Mouse (Mus musculus) urinary bladder, postnatal 36 days (tissue): ENCODE data around the gene Fam131a.

Source experiments
- DNase-seq, 2 experiments: peaks; one replicate each; pipeline ENCODE4 v3.0.0; 2022; ENCODE audit warnings: low spot score in 2 of 2, mixed read lengths in 1 of 2

Fam131a gene

DNA sequence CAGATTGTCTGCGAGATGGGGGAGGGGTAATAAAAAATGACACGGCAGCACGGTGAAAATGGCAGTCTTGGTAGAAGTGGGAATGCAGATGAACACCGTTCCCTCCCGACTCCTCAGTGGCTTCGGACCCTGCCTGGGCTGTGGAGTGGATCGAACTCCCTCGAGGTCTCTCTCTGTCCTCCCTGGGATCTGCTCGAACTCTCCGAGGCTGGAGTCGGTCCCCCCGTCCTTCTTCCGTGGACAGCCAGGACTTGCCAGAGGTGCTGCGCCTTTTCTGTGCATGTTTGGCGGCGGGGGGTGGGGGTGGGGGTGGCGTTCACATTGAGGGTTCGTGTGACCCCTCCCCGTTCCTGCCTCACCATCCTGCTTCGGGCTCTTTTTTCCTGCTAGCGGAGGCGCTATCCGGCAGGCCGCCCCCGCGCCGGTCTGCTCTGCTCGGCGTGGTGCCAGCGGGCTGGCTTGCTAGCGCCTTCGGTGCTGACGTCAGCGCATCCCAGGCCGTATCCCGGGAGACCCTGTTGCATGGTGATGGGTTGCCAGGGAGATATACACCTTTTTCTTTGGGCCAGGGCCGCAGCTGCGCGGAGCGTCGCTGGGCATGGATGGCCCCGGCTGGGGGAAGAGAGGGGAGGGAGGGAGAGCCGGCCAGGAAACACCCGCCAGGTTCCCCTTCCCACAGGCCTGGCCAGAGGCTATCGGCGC is 2.7 kb downstream of the Fam131a start:
- peak; percentile 42 to 75 for DNase-seq

- DNase-seq, result no peak
Measured at GRCm38 (mm10) chr16:20699266-20699665, 6.2 kb downstream of the Fam131a start.

DNA sequence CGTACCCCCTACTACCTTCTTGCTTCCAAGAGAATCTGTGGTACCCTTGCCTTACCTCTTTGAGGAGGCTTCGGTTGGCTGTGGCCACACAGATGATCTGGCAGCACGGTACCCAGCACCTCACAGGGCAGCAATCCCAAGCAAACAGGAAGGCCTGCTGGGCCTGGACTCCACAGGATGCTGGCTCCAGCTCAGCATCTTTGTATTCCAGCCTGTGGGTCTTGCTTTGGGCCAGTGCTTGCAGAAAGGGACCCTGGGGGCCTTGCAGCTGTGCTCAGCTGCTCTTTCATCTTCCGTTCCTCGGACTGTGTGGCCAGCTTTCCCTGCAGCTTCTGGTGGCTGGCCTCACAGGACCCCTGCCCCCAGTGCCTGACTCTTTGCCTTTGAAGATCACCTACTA is 7.0 kb downstream of the Fam131a start:
- no peak for DNase-seq

DNA sequence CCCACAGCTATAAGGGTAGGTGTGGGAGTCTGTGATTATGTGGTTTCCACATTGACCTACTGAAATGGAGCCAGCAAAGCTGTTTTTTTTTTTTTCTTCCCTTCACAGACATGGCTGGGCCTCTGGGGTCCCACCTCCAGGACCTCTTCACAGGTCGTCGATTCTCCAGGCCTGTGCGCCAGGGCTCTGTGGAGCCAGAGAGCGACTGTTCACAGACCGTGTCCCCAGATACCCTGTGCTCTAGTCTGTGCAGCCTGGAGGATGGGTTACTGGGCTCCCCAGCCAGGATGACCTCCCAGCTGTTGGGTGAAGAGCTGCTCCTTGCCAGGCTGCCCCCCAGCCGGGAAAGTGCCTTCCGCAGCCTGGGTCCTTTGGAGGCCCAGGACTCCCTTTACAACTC is 8.3 kb downstream of the Fam131a start:
- DNase-seq, result no peak

DNA sequence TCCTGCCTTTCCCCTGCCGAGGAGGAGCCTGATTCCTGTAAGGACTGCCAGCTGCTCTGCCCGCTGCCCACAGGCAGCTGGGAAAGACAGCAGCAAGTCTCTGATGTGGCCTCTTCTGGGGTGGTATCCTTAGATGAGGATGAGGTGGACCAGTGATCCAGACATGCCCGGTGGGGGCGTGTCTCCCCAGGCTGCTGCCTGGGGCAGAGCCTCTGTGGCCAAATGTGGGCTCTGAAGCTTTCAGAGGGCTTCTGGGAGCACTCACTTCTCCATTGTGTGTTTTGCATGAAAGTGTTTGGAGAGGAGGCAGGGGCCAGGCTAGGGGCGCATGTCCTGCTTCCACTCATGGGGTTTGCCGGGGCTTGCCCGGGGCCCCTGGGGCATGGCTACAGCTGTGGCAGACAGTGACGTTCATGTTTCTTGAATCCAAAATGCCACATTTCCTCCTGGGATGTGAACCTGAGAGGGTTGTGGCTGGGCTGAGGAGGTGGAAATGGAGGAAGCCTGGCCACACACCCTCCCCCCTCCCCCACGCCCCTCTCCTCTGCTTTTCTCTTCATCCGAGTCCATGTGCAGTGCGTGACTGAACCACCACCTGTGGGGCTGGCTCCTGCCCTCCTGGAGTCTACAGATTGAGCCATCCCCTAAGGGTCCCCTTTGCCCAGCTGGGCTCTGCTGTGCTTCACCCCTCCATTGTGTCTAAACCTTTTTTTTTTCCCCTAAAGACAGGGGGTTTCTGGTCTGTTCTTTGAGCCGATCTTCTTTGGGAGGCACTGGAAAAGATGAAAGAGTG is 8.9 kb downstream of the Fam131a start:
- DNase-seq, result no peak

GRCm38 (mm10) chr16:20702522-20702893 is 9.5 kb downstream of the Fam131a start:
- peak; percentile 52 to 67 for DNase-seq

DNA sequence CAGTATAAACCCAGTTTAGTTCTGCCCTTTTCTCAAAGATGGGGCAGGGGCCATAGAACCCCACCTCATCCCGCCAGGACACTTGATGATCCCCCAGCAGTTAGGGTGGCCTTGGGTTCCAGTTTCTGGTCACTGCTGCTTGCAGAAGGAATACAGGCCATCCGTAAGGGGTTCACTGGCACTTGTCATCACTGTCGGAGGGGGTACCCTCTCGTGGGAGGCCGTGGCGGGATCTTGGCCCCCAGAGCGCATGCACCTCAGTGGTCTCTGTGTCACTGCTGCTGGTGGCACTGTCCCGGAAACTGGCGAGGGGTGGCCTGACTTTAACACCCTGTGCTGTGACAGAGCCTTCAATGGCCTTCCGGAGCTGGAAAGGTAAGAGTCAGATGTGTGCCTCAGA is 10.0 kb downstream of the Fam131a start:
- no peak for DNase-seq

- DNase-seq, result no peak
Measured at GRCm38 (mm10) chr16:20703699-20704400, 10.8 kb downstream of the Fam131a start.

DNA sequence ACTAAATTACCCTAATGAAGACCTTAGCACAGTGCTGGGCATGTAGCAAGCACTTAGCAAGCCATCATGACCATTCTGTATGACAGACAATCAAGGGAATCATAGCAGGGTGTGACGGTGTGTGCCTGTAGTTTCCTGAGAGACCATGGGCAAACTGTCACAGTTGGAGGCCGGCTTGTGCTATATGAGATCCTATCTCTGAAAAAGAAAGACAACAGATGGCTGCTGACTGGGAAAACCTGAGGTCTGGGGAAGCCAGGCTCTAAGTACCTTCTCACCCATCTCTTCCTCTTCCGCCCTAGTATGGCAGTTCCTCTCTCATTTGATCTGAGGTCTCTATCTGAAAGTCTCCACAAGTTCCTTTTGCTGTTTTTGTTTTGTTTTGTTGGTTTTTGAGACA is 12.7 kb downstream of the Fam131a start:
- no peak for DNase-seq

- DNase-seq, result no peak
Measured at GRCm38 (mm10) chr16:20706407-20707055, 13.5 kb downstream of the Fam131a start.

DNA sequence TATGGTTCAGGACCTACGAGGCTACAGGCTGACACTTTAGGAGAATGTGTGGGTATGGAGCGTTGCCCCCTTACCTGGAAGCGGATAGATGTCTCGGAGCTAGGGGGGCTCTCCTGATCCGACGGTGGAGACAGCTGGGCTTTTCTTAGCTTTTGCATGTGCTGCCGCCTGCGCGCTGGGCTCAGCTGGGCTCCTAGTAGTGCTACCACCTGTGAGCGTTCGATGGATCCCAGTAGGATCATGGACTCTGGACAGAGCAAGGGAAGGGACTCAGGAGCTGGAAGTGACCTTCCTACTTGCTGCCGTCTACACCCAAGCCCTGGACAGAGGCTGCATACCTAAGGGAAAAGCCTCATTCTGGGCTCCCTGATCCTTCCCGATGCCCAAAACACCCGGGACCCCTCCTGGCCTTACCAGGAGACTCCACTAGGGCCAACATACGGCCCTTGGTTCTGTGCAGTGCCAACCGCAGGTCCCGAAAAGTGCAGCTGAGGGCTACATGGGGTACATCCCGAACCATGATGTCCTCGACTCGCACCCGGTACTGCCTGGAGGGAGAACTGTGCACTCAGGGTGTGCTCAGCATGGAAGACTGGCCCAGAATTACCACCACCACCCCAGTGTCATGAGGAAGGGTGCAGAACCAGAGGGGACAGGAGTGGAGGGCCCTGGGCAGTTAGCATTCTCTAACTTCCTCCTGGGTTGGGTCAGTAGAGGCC is 15.3 kb downstream of the Fam131a start:
- no peak for DNase-seq

DNA sequence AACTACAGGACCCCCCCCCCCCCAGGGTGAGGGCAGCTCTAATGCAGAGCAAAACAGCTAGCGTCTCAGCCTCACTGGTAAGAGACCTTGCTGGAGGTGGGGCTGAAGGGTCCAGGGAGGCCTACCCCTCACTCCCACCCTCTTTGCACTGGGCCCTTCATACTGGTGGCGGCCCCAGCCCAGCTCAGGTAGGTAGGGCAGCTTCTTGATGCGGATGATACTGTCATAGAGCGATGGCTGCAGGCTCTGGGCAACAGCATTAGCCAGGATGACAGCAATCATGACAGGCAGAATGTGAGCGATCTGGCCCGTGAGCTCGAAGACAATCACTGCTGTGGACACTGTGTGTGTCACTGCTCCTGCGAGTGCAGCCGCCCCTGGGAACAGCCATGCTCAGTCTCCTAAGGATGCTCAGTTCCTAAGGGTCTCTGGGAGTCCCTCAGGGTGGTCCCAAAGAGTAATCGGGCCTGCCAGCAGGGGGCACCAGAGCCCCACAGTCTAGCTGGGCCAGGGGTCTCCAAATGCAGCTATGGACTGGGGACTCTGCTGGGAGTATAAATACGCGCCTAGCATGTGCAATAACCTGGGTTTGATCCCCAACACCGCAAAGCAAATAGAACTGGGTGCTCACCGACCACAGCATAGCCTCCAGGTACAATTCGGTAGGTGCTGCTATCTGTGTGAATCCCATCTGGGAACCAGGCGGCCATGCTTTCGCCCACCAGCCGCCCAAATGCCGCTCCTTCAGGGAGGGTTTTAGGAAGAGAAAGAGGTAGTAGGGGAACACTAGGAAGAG is 16.1 kb downstream of the Fam131a start:
- DNase-seq, result no peak

GRCm38 (mm10) chr16:20710370-20710769 is 17.3 kb downstream of the Fam131a start:
- no peak for DNase-seq

GRCm38 (mm10) chr16:20710810-20711209 is 17.8 kb downstream of the Fam131a start:
- DNase-seq, result no peak

DNA sequence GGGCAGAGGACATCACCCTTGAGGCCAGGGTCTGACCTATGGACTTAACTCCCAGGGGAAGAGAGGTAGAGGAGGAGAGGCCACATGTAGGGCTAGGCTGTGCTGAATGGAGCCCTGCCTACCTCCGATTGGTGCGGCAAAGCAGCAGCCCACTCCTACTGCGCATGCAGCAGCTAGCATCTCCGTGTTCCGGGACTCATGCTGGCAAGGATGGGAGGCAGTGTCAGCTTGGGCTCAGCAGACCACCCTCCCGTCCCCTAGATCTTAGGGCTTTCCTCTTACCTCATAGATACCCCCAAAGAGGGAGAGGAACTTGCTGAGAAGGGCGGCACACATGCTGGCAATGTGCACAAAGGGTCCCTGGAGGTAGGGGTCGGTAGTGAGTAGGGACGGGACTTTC is 19.1 kb downstream of the Fam131a start:
- no peak for DNase-seq

GRCm38 (mm10) chr16:20712889-20713288 is 19.8 kb downstream of the Fam131a start:
- no peak for DNase-seq

DNA sequence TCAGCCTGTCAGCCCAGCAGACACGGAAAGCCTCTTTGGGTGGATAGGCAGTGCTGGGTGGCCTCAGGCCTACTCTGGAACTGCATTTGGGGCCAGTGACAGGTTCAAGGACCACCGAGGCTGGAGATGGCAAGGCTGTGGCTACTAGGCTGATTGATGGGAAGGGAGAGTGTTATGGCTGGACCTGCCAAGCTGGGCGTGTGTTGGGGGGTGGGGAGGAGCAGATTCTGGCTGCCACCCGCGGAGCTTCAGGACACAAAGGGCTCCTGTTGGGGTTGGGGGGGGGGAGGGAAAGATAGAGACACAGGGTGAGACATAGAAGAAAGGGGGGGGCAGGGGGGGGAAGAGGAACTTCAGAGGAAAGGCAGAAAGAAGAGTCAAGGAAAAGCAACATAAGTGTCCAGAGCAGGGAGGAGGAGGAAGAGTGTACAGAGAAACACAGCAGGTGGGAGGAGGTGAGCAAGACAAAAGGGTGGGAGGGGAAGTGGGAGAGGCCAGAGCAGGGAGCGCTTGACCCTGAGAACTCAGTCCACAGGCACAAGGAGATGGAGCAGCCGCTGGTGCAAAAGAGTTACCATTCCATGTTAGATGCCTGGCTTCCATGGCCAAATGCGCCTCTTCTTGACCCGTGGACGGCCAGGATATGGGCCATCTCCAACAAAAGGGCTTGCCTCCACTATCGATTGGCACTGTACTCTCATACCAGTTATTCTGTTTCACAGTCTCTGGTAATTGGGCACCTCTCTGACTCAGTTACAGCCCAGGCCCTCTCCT is 21.5 kb downstream of the Fam131a start:
- no peak for DNase-seq

- no peak for DNase-seq
Measured at GRCm38 (mm10) chr16:20715161-20715560, 22.1 kb downstream of the Fam131a start.

DNA sequence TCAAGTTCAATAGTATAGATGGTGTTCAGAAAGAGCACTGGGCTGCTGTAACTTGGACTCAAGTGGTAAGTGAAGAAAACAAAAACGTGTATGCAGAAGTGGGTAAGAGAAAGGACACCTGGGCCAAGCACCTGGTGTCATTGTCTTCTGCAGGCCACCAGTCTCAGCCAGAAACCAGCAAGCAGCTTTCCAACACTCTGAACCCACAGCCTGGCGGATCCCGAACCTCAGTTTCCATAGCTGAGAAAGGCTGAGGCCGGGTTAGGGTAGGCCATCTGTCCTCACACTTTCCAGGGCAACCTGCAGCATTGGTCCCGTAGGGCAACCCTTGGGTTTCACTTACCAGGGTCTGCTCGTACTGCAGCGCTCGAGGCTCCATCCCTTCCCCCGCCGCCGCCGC is 22.5 kb downstream of the Fam131a start:
- no peak for DNase-seq
